Mouse (Mus musculus) lung, embryonic 15.5 days (tissue): ENCODE results near the gene Zdhhc7. TPM values are rescaled to one million over a fixed set of nuclear protein-coding genes. Genes with fewer than 3 reads are reported as not detected.

Experiments
- polyA plus RNA-seq: library from polyadenylated mRNA; unstranded; fragments of >200 nt; fragmentation: Nextera tagmentation; extraction: Ambion mirVana; gene quantifications from 2 replicates; pipeline ENCODE4 v1.2.1, GENCODE M21; 2015

Gene Zdhhc7
- polyA plus RNA-seq, 1 experiment from 2014 or later: 40.0 TPM

Other genes starting within 250 kb of the Zdhhc7 start
- 13.7 and 14.7 TPM in 2 replicates for gene Klhl36, start 239.2 kb downstream of the Zdhhc7 start, polyA plus RNA-seq
- gene Usp10, start 191.1 kb downstream of the Zdhhc7 start, polyA plus RNA-seq: 132 and 135 TPM in 2 replicates
- 5.5 TPM in 1 of 2 replicates, not detected in the other for gene Gm20388, start 190.6 kb downstream of the Zdhhc7 start, polyA plus RNA-seq
- 9.2 and 10.0 TPM in 2 replicates for gene Crispld2, start 109.0 kb downstream of the Zdhhc7 start, polyA plus RNA-seq
- 7.4 and 8.0 TPM in 2 replicates for gene 6430548M08Rik, start 12.7 kb upstream of the Zdhhc7 start, polyA plus RNA-seq
- 1.1 and 1.4 TPM in 2 replicates for gene Fam92b, start 76.0 kb upstream of the Zdhhc7 start, polyA plus RNA-seq
- gene Gse1, start 127.0 kb upstream of the Zdhhc7 start, polyA plus RNA-seq: 9.6 and 12.6 TPM in 2 replicates